7 mouse cellular contexts compared by ENCODE assay signal in the genomic region with DNA sequence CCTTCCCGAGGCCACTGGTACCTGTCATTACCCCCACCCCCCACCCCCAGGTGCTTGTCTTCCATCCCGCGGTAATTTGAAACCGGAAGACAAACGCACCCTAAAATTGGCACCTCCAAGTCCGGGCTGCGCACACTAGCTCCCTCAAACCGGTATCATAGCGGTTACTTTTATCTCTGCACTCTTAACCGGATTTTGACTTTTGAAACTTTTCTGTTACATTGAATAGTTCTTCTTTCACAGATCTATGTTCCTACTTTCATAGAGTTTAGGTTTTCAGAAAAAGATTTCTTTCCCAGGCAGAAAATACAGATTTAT.
DNase-seq lines count a peak whose midpoint lies in the region; ATAC-seq lines count a peak whose summit lies in the region.

No protein-coding gene starts in this region.

- H3K9ac ChIP-seq in lung, embryonic 16.5 days (ENCODE audit: low read length), result peak overlapping the region; percentile 59
- 0 out of 2 replicates have a peak overlapping the region, but pooled peaks have one; percentile 61 for H3K9ac ChIP-seq in forebrain, embryonic 13.5 days
- no peak overlapping the region for H3K9ac ChIP-seq in liver, embryonic 16.5 days (ENCODE audit: low read depth, low read length)

- peak overlapping the region; percentile 76 for H3K4me2 ChIP-seq in lung, embryonic 16.5 days (ENCODE audit: low read depth, low read length)
- H3K4me2 ChIP-seq in forebrain, embryonic 13.5 days, result peak overlapping the region; percentile 71
- peak overlapping the region; percentile 74 for H3K4me2 ChIP-seq in liver, embryonic 16.5 days (ENCODE audit: low read depth, low read length)

- H3K27ac ChIP-seq in lung, embryonic 16.5 days (ENCODE audit: low read length), result no peak overlapping the region
- H3K27ac ChIP-seq in forebrain, embryonic 13.5 days, result no peak overlapping the region
- H3K27ac ChIP-seq in liver, embryonic 16.5 days (ENCODE audit: low read length), result no peak overlapping the region

- ATAC-seq in lung, embryonic 16.5 days (ENCODE audit: low read depth), result no peak
- ATAC-seq in forebrain, embryonic 13.5 days, result no peak
- ATAC-seq in liver, embryonic 16.5 days (ENCODE audit: low read depth), result no peak

- H3K36me3 ChIP-seq in lung, embryonic 16.5 days (ENCODE audit: control insufficient read depth, insufficient read depth, low read length), result no peaks in the 10 kb centered on the region
- no peaks in the 10 kb centered on the region for H3K36me3 ChIP-seq in forebrain, embryonic 13.5 days (ENCODE audit: poor library complexity, severe bottlenecking)
- H3K36me3 ChIP-seq in liver, embryonic 16.5 days (ENCODE audit: control insufficient read depth, insufficient read depth), result no peaks in the 10 kb centered on the region

- peak overlapping the region; percentile 54 for H3K4me3 ChIP-seq in lung, embryonic 16.5 days (ENCODE audit: low read length)
- peak overlapping the region; percentile 45 for H3K4me3 ChIP-seq in forebrain, embryonic 13.5 days
- peak overlapping the region; percentile 58 for H3K4me3 ChIP-seq in liver, embryonic 16.5 days (ENCODE audit: low read depth, low read length)

- H3K9me3 ChIP-seq in lung, embryonic 16.5 days (ENCODE audit: control insufficient read depth, low read length), result no peaks in the 10 kb centered on the region
- H3K9me3 ChIP-seq in forebrain, embryonic 13.5 days (replicated peaks), result no peaks in the 10 kb centered on the region
- no peaks in the 10 kb centered on the region for H3K9me3 ChIP-seq in liver, embryonic 16.5 days (replicated peaks; ENCODE audit: control insufficient read depth, low read length)

- DNase-seq in lung, postnatal 25 days (ENCODE audit: low spot score), result no peak
- peak; percentile 31 to 49 for DNase-seq in thymus, postnatal 10 days (ENCODE audit: low spot score in 2 of 2)
- no peak for DNase-seq in cerebellum, adult 9-11 months
- DNase-seq in cerebellum, postnatal 10 days, result no peak

- WGBS in lung, embryonic 16.5 days, result 8% methylated on average over 10 of the region's 10 CpGs
- WGBS in forebrain, embryonic 13.5 days, result 4% methylated on average over 10 of the region's 10 CpGs
- WGBS in liver, embryonic 16.5 days (ENCODE audit: insufficient replicate concordance), result 2% methylated on average over 10 of the region's 10 CpGs

- peaks cover 17% of the 10 kb centered on the region for H3K4me1 ChIP-seq in lung, embryonic 16.5 days (replicated peaks; ENCODE audit: control insufficient read depth, insufficient read depth, low read length)
- peaks cover 25% of the 10 kb centered on the region for H3K4me1 ChIP-seq in forebrain, embryonic 13.5 days
- H3K4me1 ChIP-seq in liver, embryonic 16.5 days (ENCODE audit: control insufficient read depth, low read depth, low read length), result no peaks in the 10 kb centered on the region; the same call in 1 of the 2 replicates

- H3K27me3 ChIP-seq in lung, embryonic 16.5 days (ENCODE audit: control insufficient read depth, insufficient read depth, low read depth, low read length), result peaks cover 25% of the 10 kb centered on the region
- H3K27me3 ChIP-seq in forebrain, embryonic 13.5 days, result peaks cover 72% of the 10 kb centered on the region
- peaks cover 35% of the 10 kb centered on the region for H3K27me3 ChIP-seq in liver, embryonic 16.5 days (ENCODE audit: control insufficient read depth, insufficient read depth, low read depth, low read length)

Comparison
In these comparisons a context has a peak if more than half of its experiments do, and no peak if none do; other contexts are left out.
1. DNase-seq: peak in thymus, postnatal 10 days (2 of 2); none in lung, postnatal 25 days (single experiment), cerebellum, adult 9-11 months (single experiment) and cerebellum, postnatal 10 days (0 of 2).
2. Peak in every context shown above with its lines, with median percentiles within 50 percentile points of each other: H3K4me2 ChIP-seq and H3K4me3 ChIP-seq.